Mouse (Mus musculus) myocyte (in vitro differentiated cells): ENCODE results near the gene Ogfod3. TPM values are rescaled to one million over a fixed set of nuclear protein-coding genes. Genes with fewer than 3 reads are reported as not detected.

ENCODE experiments used
- H3K27me3 ChIP-seq: one replicate; pipeline ENCODE4 v1.6.1; 2011; ENCODE audit not compliant: control insufficient read depth, insufficient read depth, insufficient read length
- H3K36me3 ChIP-seq: one replicate; pipeline ENCODE4 v1.6.1; 2011; ENCODE audit not compliant: control insufficient read depth, insufficient read depth
- H3K4me2 ChIP-seq: one replicate; pipeline ENCODE4 v1.6.1; 2011; ENCODE audit warnings: low read depth, control low read depth
- H3K4me3 ChIP-seq: one replicate; pipeline ENCODE4 v1.5.1; 2011; ENCODE audit warnings: mild to moderate bottlenecking, control low read depth, moderate library complexity
- H3K79me2 ChIP-seq: one replicate; pipeline ENCODE4 v1.6.1; 2011; ENCODE audit not compliant: control insufficient read depth, insufficient read depth
- H3ac ChIP-seq: one replicate; pipeline ENCODE4 v1.6.1; 2011; ENCODE audit not compliant: control insufficient read depth, insufficient read length
- CEBPB ChIP-seq: IDR thresholded peaks from 2 replicates; pipeline ENCODE4 v1.6.1; 2011; ENCODE audit warnings: mild to moderate bottlenecking, moderate library complexity; ENCODE audit not compliant: poor library complexity, insufficient read depth, severe bottlenecking
- E2F4 ChIP-seq: IDR thresholded peaks from one replicate; pipeline ENCODE4 v1.6.1; 2011; ENCODE audit warnings: mild to moderate bottlenecking, control low read depth, moderate library complexity; ENCODE audit not compliant: insufficient read depth
- MAX ChIP-seq: IDR thresholded peaks from one replicate; pipeline ENCODE4 v1.6.1; 2011; ENCODE audit warnings: low read depth, mild to moderate bottlenecking, control low read depth
- MYOD1 ChIP-seq, 3 experiments: IDR thresholded peaks; one replicate each; pipeline ENCODE4 v1.6.1; 2011; ENCODE audit warnings: control low read depth in 2 of 3, low read depth in 2 of 3, mild to moderate bottlenecking in 2 of 3, moderate library complexity in 1 of 3; ENCODE audit not compliant: insufficient read length in 2 of 3, control insufficient read depth in 1 of 3
- MYOG ChIP-seq, 3 experiments: IDR thresholded peaks; one replicate each; pipeline ENCODE4 v1.6.1; 2011; ENCODE audit warnings: control low read depth in 2 of 3, low read depth in 2 of 3, mild to moderate bottlenecking in 2 of 3; ENCODE audit not compliant: insufficient read length in 2 of 3, control insufficient read depth in 1 of 3, insufficient read depth in 1 of 3
- POLR2A ChIP-seq: IDR thresholded peaks from one replicate; pipeline ENCODE4 v1.6.1; 2011; ENCODE audit warnings: low read depth, mild to moderate bottlenecking, control low read depth, moderate library complexity; ENCODE audit not compliant: insufficient read length
- POLR2AphosphoS2 ChIP-seq: IDR thresholded peaks from one replicate; pipeline ENCODE4 v1.6.1; 2011; ENCODE audit warnings: low read depth, control low read depth; ENCODE audit not compliant: insufficient read length
- REST ChIP-seq: IDR thresholded peaks from one replicate; pipeline ENCODE4 v1.6.1; 2011; ENCODE audit warnings: mild to moderate bottlenecking, control low read depth, moderate library complexity; ENCODE audit not compliant: insufficient read depth, insufficient read length
- SRF ChIP-seq: IDR thresholded peaks from one replicate; pipeline ENCODE4 v1.6.1; 2011; ENCODE audit warnings: low read depth; ENCODE audit not compliant: control insufficient read depth, insufficient read length
- TCF12 ChIP-seq: IDR thresholded peaks from one replicate; pipeline ENCODE4 v1.6.1; 2011; ENCODE audit warnings: mild to moderate bottlenecking, control low read depth; ENCODE audit not compliant: poor library complexity, insufficient read depth, severe bottlenecking
- TCF3 ChIP-seq: IDR thresholded peaks from one replicate; pipeline ENCODE4 v1.6.1; 2011; ENCODE audit warnings: low read depth, control low read depth; ENCODE audit not compliant: insufficient read length
- USF1 ChIP-seq: IDR thresholded peaks from one replicate; pipeline ENCODE4 v1.6.1; 2011; ENCODE audit warnings: low read depth, mild to moderate bottlenecking, control low read depth, moderate library complexity
- polyA plus RNA-seq: library from polyadenylated mRNA; unstranded; fragments of >200 nt; fragmentation: generic; extraction: Trizol; gene quantifications from one replicate; pipeline ENCODE4 v1.2.1, GENCODE M21; 2012; ENCODE audit warnings: missing spikeins

Gene Ogfod3
- polyA plus RNA-seq, 1 experiment: 12.5 TPM

DNA sequence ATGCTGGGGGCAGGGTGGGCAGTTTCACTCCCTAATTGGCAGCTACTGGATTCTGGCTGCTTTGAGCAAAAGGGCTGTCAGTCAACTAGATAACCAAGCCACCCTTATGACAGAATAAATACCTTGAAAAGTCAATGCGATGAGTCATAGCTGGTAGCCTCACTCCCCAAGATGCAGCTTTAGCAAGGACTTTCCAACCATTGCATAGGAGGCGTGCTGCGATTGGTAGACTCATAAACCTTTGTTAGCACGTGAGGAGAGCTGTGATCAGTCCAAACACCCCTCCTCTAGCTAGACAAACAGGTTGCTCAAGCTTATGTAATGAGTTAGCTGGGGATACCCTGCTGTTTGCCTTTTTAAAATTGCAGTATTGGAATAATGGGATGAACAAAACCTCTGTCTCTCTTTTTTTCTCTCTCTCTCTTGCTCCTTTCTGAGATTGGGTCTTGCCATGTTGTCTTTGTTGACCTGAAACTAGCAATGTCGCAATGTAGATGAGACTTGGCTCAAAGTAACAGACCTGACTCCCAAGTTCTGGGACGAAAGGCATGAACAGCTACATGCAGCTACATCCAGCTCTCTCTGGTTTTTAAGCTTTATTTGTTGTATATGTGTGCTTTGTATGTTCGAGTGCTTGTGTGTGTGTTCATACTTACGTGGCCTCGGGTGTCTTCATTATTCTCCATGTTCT, 61.0 kb downstream of the Ogfod3 start:
- Histone ChIP-seq H3K36me3 (no peaks in the 10 kb centered on the region), H3K27me3 (no peaks in the 10 kb centered on the region), H3K4me2 (no peak overlapping the region), H3ac (no peak overlapping the region), H3K79me2 (no peaks in the 10 kb centered on the region), H3K4me3 (no peak overlapping the region)
- no peak for TF ChIP-seq SRF
- TF ChIP-seq POLR2AphosphoS2: no peak
- no peak for TF ChIP-seq TCF3
- no peak for TF ChIP-seq TCF12
- no peak for TF ChIP-seq MYOG (IDR thresholded peaks at IDR 0.05; ENCODE audit: control insufficient read depth in 1 of 3, insufficient read depth in 1 of 3, insufficient read length in 2 of 3, low read depth in 2 of 3)
- no peak for TF ChIP-seq E2F4
- TF ChIP-seq REST: no peak
- no peak for TF ChIP-seq POLR2A

DNA sequence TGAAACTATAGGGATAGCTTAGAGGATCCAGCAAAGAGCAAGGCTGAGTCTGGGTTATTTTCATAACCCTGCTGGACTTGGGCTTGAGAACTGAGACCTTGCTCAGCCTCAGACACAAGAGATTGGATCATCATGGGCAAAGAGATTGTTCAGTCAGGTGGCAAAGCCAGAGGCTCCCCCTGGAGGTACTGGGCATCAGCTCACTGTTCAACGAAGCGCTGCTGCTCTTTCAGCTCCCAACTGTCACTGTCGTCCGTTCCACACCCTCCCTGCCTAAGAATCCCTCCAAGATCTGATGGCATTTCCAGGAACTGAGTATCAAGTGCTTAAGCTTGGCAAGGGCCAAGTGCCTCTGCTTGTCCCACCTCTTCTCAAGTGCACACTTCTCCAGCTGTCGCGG, 65.8 kb downstream of the Ogfod3 start:
- Histone ChIP-seq H3K79me2 (no peaks in the 10 kb centered on the region), H3K4me2 (no peak overlapping the region), H3K4me3 (no peak overlapping the region), H3ac (no peak overlapping the region), H3K36me3 (no peaks in the 10 kb centered on the region), H3K27me3 (no peaks in the 10 kb centered on the region)
- TF ChIP-seq USF1: no peak
- peak in 1 of 3 experiments; percentile 4 for TF ChIP-seq MYOG (IDR thresholded peaks at IDR 0.05; ENCODE audit: control insufficient read depth in 1 of 3, insufficient read depth in 1 of 3, insufficient read length in 2 of 3, low read depth in 2 of 3)
- no peak for TF ChIP-seq MYOD1 (IDR thresholded peaks at IDR 0.05; ENCODE audit: control insufficient read depth in 1 of 3, insufficient read length in 2 of 3, low read depth in 2 of 3)
- TF ChIP-seq MAX: no peak

DNA sequence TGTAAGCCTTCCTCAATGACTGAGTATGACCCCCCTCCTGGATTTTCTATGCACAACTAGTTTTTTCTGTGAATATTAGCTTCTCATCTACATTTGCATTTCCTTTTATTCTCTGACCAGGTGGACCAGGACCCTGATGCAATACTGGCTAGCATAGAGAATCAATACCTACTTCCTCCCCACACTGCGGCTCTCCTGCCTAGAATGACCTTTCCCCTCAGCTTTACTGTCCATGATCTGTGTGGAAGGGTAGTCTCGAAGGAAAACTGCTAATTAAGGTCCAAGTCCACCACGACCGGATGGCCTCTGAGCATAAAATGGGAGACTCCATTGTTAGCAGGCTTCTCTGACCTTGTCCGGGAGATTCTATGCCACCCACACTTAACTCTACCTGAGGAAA, 66.8 kb downstream of the Ogfod3 start:
- no peak overlapping the region for H3K4me3 ChIP-seq
- no peak overlapping the region for H3K4me2 ChIP-seq
- H3K79me2 ChIP-seq: no peaks in the 10 kb centered on the region
- TF ChIP-seq POLR2A (no peak), USF1 (no peak), SRF (no peak), POLR2AphosphoS2 (no peak), MYOG (IDR thresholded peaks at IDR 0.05; ENCODE audit: control insufficient read depth in 1 of 3, insufficient read depth in 1 of 3, insufficient read length in 2 of 3, low read depth in 2 of 3) (no peak), TCF3 (no peak), MAX (no peak), REST (no peak), E2F4 (no peak), CEBPB (no peak), MYOD1 (IDR thresholded peaks at IDR 0.05; ENCODE audit: control insufficient read depth in 1 of 3, insufficient read length in 2 of 3, low read depth in 2 of 3) (no peak), TCF12 (no peak)
- H3K36me3 ChIP-seq: no peaks in the 10 kb centered on the region
- no peak overlapping the region for H3ac ChIP-seq
- H3K27me3 ChIP-seq: no peaks in the 10 kb centered on the region

DNA sequence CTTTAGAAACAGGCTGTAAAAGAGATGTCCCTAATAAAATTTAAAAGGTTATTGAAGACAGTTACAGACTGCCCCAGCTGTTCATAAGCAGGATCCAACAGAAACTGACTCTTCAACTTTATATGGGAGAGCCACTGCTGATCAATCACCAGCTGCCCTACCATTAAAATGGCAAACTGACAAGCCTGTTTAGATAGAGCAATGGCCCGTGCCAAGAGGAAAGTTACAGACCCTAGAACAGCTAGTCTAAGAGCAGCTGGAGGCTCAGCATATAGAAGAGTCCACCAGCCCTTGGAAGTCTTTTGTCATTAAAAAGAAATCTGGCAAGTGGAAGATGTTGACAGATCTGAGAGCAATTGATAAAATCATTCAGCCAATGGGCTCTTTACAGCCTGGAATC, 69.9 kb downstream of the Ogfod3 start:
- Histone ChIP-seq H3K27me3 (no peaks in the 10 kb centered on the region), H3K4me3 (no peak overlapping the region), H3K79me2 (no peaks in the 10 kb centered on the region), H3K36me3 (no peaks in the 10 kb centered on the region), H3ac (no peak overlapping the region), H3K4me2 (no peak overlapping the region)
- no peak for TF ChIP-seq POLR2AphosphoS2
- no peak for TF ChIP-seq MAX
- TF ChIP-seq USF1: no peak
- no peak for TF ChIP-seq MYOG (IDR thresholded peaks at IDR 0.05; ENCODE audit: control insufficient read depth in 1 of 3, insufficient read depth in 1 of 3, insufficient read length in 2 of 3, low read depth in 2 of 3)
- TF ChIP-seq SRF: no peak
- TF ChIP-seq REST: no peak
- TF ChIP-seq TCF3: no peak
- TF ChIP-seq CEBPB: no peak
- no peak for TF ChIP-seq TCF12
- TF ChIP-seq POLR2A: no peak
- TF ChIP-seq MYOD1 (IDR thresholded peaks at IDR 0.05; ENCODE audit: control insufficient read depth in 1 of 3, insufficient read length in 2 of 3, low read depth in 2 of 3): no peak
- no peak for TF ChIP-seq E2F4

DNA sequence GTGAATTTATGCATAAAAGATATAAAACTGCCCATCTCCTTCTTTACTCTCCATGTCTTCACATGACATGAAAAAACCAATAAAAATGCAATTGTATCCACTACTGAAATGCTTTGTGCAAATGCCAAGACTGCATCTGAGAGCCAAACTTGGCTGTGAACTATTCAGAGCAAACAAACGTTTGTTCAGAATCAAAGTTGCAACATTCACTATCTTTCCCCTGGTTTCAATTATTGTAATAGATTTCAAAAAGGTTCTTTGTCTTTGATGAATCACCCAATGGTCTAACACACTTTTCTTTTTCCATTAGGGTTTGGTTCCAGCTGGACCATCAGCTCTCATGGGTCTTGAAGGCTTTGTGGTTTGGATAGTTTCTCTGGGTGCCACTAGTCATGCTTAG, 74.9 kb downstream of the Ogfod3 start:
- TF ChIP-seq TCF3: no peak
- TF ChIP-seq USF1: peak; percentile 42
- no peak for TF ChIP-seq SRF
- no peak for TF ChIP-seq POLR2A
- no peak for TF ChIP-seq E2F4
- peak; percentile 88 for TF ChIP-seq CEBPB
- no peak for TF ChIP-seq MAX
- Histone ChIP-seq H3K4me3 (no peak overlapping the region), H3K36me3 (no peaks in the 10 kb centered on the region), H3ac (no peak overlapping the region), H3K4me2 (peak overlapping the region; percentile 48), H3K79me2 (no peaks in the 10 kb centered on the region), H3K27me3 (no peaks in the 10 kb centered on the region)

Other genes with a start within 250 kb of the Ogfod3 start
- gene Csnk1d, start 213.4 kb downstream of the Ogfod3 start, polyA plus RNA-seq: 79.5 TPM
- gene Cd7, start 165.3 kb downstream of the Ogfod3 start, polyA plus RNA-seq: 0.35 TPM
- not detected for gene Sectm1b, start 141.1 kb downstream of the Ogfod3 start, polyA plus RNA-seq
- 0.12 TPM for gene Sectm1a, start 123.5 kb downstream of the Ogfod3 start, polyA plus RNA-seq
- 0.05 TPM for gene Tex19.2, start 86.0 kb downstream of the Ogfod3 start, polyA plus RNA-seq
- gene Tex19.1, start 58.6 kb downstream of the Ogfod3 start, polyA plus RNA-seq: not detected
- gene Uts2r, start 44.4 kb downstream of the Ogfod3 start, polyA plus RNA-seq: 0.20 TPM
- gene Hexdc, start 278 bp downstream of the Ogfod3 start, polyA plus RNA-seq: 11.6 TPM
- gene Cybc1, start 24.6 kb upstream of the Ogfod3 start, polyA plus RNA-seq: 22.3 TPM
- gene Narf, start 32.5 kb upstream of the Ogfod3 start, polyA plus RNA-seq: 27.0 TPM
- gene Foxk2, start 55.3 kb upstream of the Ogfod3 start, polyA plus RNA-seq: 41.7 TPM
- gene Wdr45b, start 149.7 kb upstream of the Ogfod3 start, polyA plus RNA-seq: 66.4 TPM
- gene Rab40b, start 183.5 kb upstream of the Ogfod3 start, polyA plus RNA-seq: 13.5 TPM
- gene Fn3krp, start 216.7 kb upstream of the Ogfod3 start, polyA plus RNA-seq: 5.7 TPM
- 28.9 TPM for gene Fn3k, start 230.2 kb upstream of the Ogfod3 start, polyA plus RNA-seq
- gene Tbcd, start 247.2 kb upstream of the Ogfod3 start, polyA plus RNA-seq: 111 TPM